Mouse (Mus musculus): Measurements from ENCODE around the gene Kel.

Kel gene

DNA sequence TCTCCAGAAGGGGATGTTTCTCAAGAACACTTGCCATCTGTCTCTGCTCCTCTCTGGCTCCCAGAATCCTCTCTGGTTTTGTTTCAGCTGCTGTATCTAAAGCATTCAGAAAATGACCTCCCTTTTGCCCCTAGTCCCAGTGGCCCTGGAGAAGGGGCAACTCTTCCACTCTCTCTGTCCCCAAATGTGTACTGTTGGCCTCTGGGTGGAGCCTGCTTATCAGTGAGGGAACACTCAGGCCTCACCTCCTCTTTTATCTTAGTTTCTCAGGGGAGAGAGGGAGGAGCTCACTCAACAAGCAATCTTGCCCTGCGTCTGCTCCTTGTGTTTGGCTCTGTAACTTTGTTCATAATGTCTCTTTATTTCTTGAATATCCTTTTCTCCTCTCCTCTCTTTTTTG, at the start of gene Kel:
Gene Kel, minus strand, starts transcription at position 217 of the 400 bp plus-strand sequence.
- no peak for DNase-seq (ENCODE audit: low spot score)

DNA sequence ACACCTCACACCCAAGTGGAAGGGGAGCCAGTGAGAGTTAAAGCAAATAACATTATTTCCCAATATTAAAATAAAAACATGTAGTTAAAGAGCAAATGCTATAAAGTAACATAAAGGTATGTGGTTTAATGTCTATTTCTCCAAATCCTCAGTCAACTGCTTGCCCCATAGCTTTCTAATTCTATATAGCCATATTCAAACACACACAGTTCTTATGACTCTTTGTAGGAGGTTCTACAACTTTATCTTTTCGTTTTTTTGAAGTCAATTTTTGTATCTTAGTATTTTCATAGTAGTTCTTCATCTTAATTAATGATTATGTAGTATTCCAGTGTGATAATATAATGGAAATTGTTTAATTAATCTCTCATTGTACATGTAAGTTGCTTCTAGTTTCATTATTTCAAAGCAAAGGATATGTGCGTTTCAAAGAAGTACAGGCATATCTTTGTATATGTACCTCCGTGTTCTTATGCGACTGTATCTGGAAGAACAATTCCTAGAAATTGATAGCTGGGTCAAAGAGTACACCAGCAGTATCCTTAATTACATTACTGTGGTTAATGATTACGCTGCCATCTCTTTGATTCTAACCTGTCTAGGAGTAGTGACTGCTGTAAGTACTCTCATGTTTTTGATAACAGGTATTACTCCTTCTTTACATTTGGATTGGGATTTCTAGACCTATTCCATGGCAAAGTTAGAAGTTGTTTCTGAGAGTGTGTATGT, 40.7 kb upstream of the Kel start:
- no peak for DNase-seq (ENCODE audit: low spot score)

DNA sequence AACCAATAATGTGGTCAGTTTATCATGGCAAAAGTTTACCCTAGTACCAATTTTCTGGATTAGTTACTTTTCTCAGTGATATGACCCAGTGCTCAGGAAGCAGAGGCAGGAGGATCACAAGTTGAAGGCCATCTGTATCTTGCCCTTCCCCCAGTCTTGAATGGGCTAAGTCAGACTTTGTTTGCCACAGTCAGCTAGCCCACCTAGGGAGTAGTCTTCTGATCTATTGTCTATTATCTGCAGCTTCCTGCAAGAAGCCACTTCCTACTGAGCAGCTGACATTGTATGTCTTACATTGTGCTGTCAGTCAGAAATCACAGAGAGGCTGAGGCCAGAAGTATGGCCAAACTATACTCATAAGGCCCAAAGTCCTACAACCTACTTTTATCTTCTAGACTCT, 37.0 kb upstream of the Kel start:
- no peak for DNase-seq (ENCODE audit: low spot score)

GRCm38 (mm10) chr6:41734719-41735470, 30.8 kb upstream of the Kel start:
- DNase-seq (ENCODE audit: low spot score) = no peak

DNA sequence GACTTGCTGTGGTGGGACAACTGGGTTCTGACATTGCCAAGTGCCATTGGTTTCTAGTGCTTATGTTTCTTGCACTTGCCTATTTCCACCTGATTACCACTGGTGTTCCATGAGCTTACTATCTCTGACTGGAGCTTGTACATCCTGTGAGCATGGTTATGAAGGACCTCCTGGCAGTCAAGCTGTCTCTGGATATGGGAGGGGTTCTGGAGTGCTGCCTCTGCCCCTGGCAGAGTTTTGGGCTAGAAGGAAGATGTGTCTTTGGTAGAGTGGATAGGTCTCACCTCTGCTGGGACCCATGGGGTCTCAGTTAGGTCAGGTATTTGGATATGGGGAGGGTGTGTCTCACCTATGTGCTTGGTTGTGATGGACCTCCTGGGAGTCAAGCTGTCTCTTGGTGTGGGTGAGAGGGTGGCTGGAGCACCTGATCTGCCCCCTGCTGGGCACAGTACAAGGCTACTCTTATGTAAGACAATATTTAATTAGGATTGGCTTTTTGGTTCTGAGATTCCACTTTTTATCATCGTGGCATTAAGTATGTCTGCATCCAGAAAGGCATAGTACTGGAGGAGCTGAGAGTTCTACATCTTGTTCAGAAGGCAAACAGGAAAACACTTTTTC, 24.0 kb upstream of the Kel start:
- no peak for DNase-seq (ENCODE audit: low spot score)

GRCm38 (mm10) chr6:41721430-41721829, 17.3 kb upstream of the Kel start:
- no peak for DNase-seq (ENCODE audit: low spot score)

DNA sequence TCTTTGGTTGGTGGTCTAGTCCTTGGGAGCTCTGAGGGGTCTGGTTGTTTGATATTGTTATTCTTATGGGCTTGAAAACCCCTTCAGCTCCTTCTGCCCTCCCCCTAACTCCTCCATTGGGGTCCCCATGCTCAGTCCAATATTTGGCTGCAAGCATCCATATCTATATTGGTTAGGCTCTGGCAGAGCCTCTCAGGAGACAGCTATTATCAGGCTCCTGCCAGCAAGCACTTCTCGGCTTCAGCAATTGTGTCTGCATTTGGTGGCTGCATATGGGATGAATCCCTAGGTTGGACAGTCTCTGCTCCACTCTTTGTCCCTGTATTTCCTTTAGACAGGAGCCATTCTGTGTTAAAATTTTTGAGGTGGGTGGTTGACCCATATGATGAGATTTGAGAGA, 6.1 kb upstream of the Kel start:
- DNase-seq (ENCODE audit: low spot score) = no peak

DNA sequence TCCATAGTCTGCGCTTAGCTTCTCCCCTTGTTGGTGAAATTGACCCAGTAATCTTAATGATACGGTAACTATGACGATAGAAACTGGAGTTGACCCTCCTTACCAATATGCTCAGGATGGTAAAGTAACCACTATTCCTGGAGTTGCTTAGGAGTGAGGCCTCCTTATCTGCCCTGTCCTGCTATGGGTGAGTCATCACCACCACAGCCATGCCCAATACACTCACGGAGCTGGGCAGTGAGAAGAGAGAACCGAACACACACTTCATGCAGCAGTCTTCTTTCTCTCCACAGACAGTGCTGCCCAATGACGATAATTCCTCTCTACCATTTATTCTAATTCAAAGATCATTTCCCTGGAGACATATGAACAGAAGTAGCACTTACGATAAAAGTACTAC, 2.1 kb upstream of the Kel start:
- no peak for DNase-seq (ENCODE audit: low spot score)

DNA sequence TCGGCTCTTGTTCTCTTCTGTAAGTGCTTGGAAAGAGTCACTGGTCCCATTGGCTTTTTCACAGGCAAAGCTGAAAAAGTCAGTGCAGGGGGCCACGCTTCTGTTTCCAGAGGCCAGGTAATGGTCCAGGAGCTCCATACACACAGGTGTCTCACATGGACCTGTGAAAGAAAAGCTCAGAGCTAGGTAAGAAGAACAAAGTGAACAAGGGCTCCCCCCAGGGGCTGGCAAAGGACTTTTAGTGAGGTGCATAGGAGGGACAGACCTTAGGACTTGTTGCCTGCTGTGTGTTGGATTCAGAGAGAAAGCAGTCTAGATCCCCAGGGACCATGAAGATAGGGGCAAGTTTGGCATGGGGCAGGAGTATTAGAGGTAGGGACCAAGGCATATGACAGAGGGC, 1.2 kb downstream of the Kel start:
- no peak for DNase-seq (ENCODE audit: low spot score)

DNA sequence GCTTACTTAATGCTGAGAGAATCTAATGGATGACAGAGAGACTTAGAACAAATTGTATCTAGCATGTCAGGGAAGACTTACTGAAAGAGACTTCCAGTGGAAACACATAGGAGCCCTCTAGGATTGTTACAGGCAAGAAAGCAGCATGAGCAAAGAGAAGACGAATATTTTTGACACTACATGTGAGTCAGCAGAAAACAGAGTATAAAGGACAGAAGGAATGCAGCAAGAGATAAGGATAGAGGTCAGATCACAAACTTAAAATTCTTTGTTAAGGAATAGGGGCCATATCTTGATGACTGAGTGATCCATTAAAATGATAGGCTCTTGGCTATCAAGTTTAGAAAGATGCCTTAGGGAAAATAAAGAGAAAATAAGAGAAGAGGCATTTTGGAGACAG, 2.9 kb downstream of the Kel start:
- DNase-seq (ENCODE audit: low spot score) = no peak

DNA sequence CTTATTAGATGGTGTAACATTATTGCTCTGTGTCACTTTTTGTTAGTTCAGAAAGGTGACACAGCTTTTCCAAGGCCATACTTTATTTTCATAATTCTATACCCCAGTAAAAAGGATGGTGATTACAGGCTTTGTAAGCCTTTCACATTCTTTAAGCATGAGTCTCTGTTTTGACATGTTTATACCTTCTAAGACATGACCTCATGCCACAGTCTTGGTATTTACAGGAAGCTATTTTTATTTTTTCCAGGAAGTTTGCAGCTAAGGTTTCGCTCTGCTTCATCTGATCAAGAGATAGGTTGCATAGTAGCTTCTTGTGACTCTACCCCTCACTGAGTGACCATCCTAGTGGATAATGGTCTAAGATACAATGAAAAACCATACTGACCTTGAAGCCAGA, 9.7 kb downstream of the Kel start:
- no peak for DNase-seq (ENCODE audit: low spot score)

DNA sequence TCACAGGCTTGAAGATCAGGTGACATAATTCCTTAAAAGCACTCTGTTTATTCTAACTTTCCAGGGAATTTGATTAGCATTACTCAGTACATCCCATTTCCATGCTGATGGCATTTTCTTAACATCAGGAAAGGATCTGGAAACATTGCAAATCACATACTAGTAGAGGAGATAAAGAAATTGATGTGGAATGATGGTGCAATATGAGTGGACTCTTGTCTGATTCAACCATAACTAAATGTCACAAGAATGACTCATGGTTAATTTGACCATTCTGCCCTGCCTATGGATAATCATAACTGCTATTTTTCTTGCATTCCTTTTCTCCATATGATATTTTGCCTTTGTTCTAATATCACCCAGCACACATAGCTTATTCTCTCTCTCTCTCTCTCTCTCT, 11.9 kb downstream of the Kel start:
- DNase-seq (ENCODE audit: low spot score) = no peak

- DNase-seq (ENCODE audit: low spot score) = no peak
These were observed 18.5 kb downstream of the Kel start for GRCm38 (mm10) chr6:41685596-41685995.

DNA sequence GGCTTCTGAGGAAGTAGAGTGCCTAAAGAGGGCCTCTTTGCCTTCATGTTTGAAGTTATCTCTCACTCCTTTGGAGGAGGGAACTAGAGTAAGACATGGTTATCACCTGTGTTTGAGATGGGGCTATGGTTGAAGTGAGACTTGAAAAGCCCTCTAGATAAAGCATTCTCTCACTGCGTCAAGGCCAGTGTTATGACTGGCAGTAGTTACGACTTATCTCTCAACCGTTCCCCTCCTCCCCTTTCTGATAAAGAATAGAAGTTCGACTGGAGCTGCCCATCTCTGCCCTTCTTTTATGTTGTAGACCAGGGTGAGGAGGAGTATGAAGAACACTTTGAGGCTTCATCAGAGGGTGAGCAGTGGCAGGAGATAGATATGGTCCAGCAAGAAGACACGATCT, 19.2 kb downstream of the Kel start:
- no peak for DNase-seq (ENCODE audit: low spot score)

DNA sequence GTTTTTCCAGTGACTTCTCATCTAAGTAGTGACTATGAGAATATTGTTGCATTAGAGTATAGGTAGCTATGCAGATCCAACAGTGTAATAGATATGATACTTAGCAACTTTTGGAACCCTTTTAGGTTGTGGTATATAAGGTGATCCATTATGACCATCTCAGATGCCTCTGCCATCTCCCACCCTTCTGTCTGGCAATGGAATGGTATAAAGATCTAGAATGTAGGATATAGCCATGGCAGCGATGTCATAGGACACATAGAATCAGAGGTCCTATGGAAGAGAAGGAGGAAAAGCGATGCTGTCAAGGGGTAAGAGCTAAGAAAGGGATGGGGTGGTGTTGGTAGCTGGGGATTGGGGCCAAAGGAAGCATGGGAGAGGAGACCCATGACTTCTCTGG, 20.0 kb downstream of the Kel start, which contains the start of gene Llcfc1:
Gene Llcfc1, plus strand, starts transcription at position 301 of the 400 bp plus-strand sequence.
- no peak for DNase-seq (ENCODE audit: low spot score)

GRCm38 (mm10) chr6:41681656-41682055, 22.5 kb downstream of the Kel start:
- no peak for DNase-seq (ENCODE audit: low spot score)

DNA sequence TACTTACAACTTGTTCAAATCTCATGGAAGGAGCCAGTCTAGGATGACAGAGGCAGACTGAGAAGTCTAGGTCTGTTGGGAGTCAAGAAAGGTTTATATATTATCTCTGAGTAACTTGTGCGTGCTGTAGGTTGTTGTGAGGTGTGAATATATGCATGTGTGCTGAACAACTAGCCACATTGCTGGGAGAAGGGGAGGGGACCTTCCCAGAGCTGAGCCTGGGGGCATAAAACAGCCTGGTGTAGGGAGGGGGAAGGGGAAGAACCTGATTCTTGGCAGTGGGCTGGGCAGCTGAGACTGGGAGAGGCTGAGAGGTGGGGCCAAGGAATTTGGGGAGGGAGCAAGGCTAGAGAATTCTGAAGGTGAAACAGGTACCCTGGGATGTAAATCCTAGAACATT, 23.5 kb downstream of the Kel start, which contains the start of gene Trpv5:
Gene Trpv5, minus strand, starts transcription at position 101 of the 400 bp plus-strand sequence.
- DNase-seq (ENCODE audit: low spot score) = no peak

DNA sequence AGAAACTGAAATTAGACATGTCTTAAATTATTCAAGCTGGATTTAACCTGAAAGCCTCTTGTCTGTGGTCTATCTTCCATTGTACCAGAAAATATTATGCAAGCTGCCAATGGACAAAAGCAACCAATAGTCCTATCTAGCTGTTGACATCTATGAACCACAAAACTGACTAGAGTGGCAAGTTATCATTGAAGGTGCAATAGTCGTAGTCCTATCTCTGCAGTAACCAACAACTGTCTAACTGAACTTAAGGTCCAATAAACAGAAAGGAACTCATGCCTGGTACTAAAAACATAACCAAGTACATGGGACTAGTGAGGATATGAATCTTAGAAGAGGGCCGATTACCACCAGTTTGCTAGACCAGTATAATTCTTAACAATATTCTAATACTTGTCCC, 27.6 kb downstream of the Kel start:
- DNase-seq (ENCODE audit: low spot score) = no peak

GRCm38 (mm10) chr6:41662320-41662719, 41.8 kb downstream of the Kel start:
- no peak for DNase-seq (ENCODE audit: low spot score)

- DNase-seq (ENCODE audit: low spot score) = no peak
These were observed 45.7 kb downstream of the Kel start for GRCm38 (mm10) chr6:41658487-41658886.

- no peak for DNase-seq (ENCODE audit: low spot score)
These were observed 49.5 kb downstream of the Kel start for GRCm38 (mm10) chr6:41654648-41655047.

DNA sequence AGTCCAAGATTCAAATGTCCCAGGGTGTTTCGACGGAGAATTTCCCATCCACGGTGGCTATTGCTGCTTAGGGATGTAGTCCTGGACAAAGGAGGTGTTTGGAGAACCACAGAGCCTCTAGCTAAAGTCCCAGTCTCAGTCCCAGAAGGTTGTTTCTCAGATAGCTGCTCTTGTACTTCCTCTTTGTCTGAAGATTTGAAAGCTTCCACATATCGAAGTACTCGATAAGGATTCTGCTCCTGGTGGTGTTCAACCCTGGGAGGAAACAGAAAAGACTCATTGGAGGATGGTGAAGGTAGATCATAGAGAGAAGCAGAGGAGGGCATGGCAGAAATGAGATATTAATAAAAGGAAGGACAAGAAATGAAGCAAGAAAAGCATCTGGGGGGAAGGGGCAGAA, 51.0 kb downstream of the Kel start:
- no peak for DNase-seq (ENCODE audit: low spot score)

GRCm38 (mm10) chr6:41646672-41647071, 57.5 kb downstream of the Kel start:
- DNase-seq (ENCODE audit: low spot score) = no peak

All from layer of hippocampus, adult 11-12 months (tissue).